Mouse (Mus musculus): ENCODE measurements around the gene Ldb1.

DNA sequence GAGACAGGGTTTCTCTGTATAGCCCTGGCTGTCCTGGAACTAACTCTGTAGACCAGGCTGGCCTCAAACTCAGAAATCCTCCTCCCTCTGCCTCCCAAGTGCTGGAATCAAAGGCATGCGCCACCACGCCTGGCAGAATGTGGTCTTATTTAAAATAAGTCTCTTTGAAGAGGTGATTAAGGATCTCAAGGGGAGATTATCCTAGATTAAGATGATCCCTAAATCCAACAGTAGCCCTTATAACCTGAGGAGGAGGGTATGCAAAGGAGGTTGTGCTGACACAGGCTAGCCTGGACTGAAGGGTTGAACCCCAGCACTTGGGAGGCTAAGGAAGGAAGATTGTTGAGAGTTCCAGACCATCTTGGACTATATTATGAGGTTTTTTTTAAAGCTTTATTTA is 29.0 kb downstream of the Ldb1 start:
- TF ChIP-seq CTCF (IDR thresholded peaks at IDR 0.05; ENCODE audit: insufficient read depth, low read length) (no peak), POLR2A (IDR thresholded peaks at IDR 0.05; ENCODE audit: borderline replicate concordance, extremely low read depth, low read depth, low read length) (no peak)
